Mouse (Mus musculus) neural tube, embryonic 15.5 days (tissue): ENCODE data around the gene Gm3676. TPM values are rescaled to one million over a fixed set of nuclear protein-coding genes. Genes with fewer than 3 reads are reported as not detected.
"Not testable (repeated sequence)": the region's sequence is repeated elsewhere in the genome, so short reads cannot be mapped to it uniquely, and the experiment has no call there.

Experiments used
- ATAC-seq: fragments of 200-750 bp; cut with Nextera tagmentation; 2 replicates; pipeline ENCODE4 v1.8.0; 2017; ENCODE audit warnings: mild to moderate bottlenecking, moderate TSS enrichment, moderate library complexity; ENCODE audit not compliant: low FRiP score
- H3K27ac ChIP-seq: fragments of 300-500 bp; sonication (generic); replicated peaks from 2 replicates; pipeline ENCODE4 v1.5.1; 2015; ENCODE audit warnings: mild to moderate bottlenecking, inconsistent platforms
- H3K27me3 ChIP-seq: fragments of 300-500 bp; sonication (generic); replicated peaks from 2 replicates; pipeline ENCODE4 v1.6.1; 2015; ENCODE audit warnings: inconsistent platforms
- H3K36me3 ChIP-seq: fragments of 300-500 bp; sonication (generic); 2 replicates; pipeline ENCODE4 v1.6.1; 2015; ENCODE audit warnings: inconsistent platforms
- H3K4me1 ChIP-seq: fragments of 300-500 bp; sonication (generic); 2 replicates; pipeline ENCODE4 v1.6.1; 2015; ENCODE audit warnings: inconsistent platforms
- H3K4me2 ChIP-seq: fragments of 300-500 bp; sonication (generic); 2 replicates; pipeline ENCODE4 v1.6.1; 2015; ENCODE audit warnings: inconsistent platforms, mild to moderate bottlenecking, moderate library complexity
- H3K4me3 ChIP-seq: fragments of 300-500 bp; sonication (generic); replicated peaks from 2 replicates; pipeline ENCODE4 v1.5.1; 2015; ENCODE audit warnings: mild to moderate bottlenecking, inconsistent platforms
- H3K9ac ChIP-seq: fragments of 300-500 bp; sonication (generic); replicated peaks from 2 replicates; pipeline ENCODE4 v1.6.1; 2015; ENCODE audit warnings: mild to moderate bottlenecking, inconsistent platforms
- H3K9me3 ChIP-seq: fragments of 300-500 bp; sonication (generic); replicated peaks from 2 replicates; pipeline ENCODE4 v1.6.1; 2016; ENCODE audit warnings: inconsistent platforms
- WGBS: fragments of 180-500 bp; shearing (Covaris S2); methylation state at CpG from one replicate; pipeline ENCODE4 v1.1.7; 2015; ENCODE audit warnings: mixed read lengths; 5-methylcytosine and 5-hydroxymethylcytosine counted together
- polyA plus RNA-seq: library from polyadenylated mRNA; unstranded; fragments of >200 nt; fragmentation: Nextera tagmentation; extraction: Ambion mirVana; gene quantifications from 2 replicates; pipeline ENCODE4 v1.2.1, GENCODE M21; 2015

The Gm3676 gene
- not detected in 2 replicates for polyA plus RNA-seq

- H3K4me2 ChIP-seq, H3K9me3 ChIP-seq, H3K36me3 ChIP-seq, H3K27me3 ChIP-seq, H3K27ac ChIP-seq, ATAC-seq, H3K4me1 ChIP-seq, H3K4me3 ChIP-seq, H3K9ac ChIP-seq: not testable (repeated sequence)
- WGBS = no CpG with 5 or more reads among the region's 1 CpGs
Observed at GRCm38 (mm10) chr14:41646387-41646786, at the start of gene Gm3676. TSS of gene Gm3676 (minus strand) at chr14:41646487.

DNA sequence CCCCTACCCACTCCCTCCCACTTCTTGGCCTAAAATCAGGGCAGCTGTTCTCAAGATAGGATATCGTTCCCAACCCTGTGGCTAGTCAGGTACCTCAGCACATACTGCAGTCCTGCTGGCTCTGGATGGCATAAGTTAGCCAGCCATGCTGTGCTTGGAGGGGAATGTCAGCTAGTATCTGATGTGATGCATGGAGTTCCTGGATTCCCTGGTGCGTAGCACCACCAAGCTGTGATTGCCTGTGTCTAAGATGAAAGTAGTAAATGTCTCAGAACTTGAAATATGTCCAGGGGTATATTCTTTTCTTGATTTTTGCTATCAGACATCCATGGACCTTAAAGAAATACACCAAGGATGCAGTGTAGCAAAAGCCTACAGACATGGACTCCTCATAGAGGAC is 1.9 kb upstream of the Gm3676 start:
- H3K4me2 ChIP-seq, H3K27ac ChIP-seq, H3K27me3 ChIP-seq, ATAC-seq, H3K9ac ChIP-seq, H3K4me3 ChIP-seq, H3K9me3 ChIP-seq, H3K36me3 ChIP-seq, H3K4me1 ChIP-seq: not testable (repeated sequence)
- 87% methylated on average over 2 of the region's 2 CpGs for whole genome bisulfite sequencing

DNA sequence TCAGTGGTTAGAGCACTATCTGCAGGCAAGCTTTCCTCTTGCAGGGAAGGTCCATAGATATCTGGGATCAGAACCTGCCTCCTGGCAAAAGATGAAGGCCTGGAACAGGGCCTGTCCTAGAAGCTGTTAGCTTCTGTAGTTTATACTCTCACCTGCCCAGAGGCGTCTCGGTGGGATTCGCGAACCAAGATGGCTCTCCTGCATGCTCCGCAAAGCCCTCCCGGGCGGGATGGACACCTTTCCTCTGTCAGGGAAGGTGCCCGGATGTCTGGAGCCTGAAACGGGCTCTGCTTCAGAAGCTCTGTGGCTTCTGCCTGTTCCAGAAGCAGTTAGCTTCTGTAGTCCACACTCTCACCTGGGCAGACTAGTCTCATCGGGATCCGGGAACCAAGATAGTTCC is 16.1 kb downstream of the Gm3676 start:
- not testable (repeated sequence) for H3K9me3 ChIP-seq, H3K4me3 ChIP-seq, H3K4me1 ChIP-seq, H3K4me2 ChIP-seq, ATAC-seq, H3K27ac ChIP-seq, H3K36me3 ChIP-seq, H3K9ac ChIP-seq, H3K27me3 ChIP-seq
- 96% methylated on average over 9 of the region's 11 CpGs for WGBS

- not testable (repeated sequence) for H3K36me3 ChIP-seq, H3K9ac ChIP-seq, H3K4me1 ChIP-seq, H3K4me2 ChIP-seq, H3K9me3 ChIP-seq, H3K27me3 ChIP-seq, H3K27ac ChIP-seq, H3K4me3 ChIP-seq, ATAC-seq
- WGBS = 94% methylated on average over 1 of the region's 2 CpGs
Observed at GRCm38 (mm10) chr14:41624512-41624911, 21.8 kb downstream of the Gm3676 start, which contains the start of gene Gm3072. TSS of gene Gm3072 (minus strand) at chr14:41624612.

DNA sequence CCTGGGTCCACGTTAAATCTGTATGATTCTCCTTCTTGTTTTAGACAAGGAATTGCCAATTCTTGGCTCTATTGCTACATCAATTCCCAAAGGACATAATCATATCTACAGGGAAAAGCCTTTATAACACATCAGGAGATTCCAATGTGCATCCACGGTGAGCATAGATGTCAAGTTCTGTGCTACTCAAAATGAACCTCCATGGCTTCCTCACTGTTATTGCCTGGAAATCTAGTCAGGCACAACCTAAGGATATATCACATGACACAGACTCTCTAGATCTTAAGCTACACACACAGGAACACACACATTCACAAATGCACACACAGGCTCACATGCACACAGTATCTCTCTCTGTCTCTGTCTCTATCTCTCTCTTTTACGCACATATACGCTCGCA is 23.8 kb downstream of the Gm3676 start:
- not testable (repeated sequence) for H3K27me3 ChIP-seq, H3K36me3 ChIP-seq, H3K4me2 ChIP-seq, H3K9ac ChIP-seq, H3K4me1 ChIP-seq, ATAC-seq, H3K27ac ChIP-seq, H3K9me3 ChIP-seq, H3K4me3 ChIP-seq
- WGBS = 95% methylated on average over 4 of the region's 5 CpGs

DNA sequence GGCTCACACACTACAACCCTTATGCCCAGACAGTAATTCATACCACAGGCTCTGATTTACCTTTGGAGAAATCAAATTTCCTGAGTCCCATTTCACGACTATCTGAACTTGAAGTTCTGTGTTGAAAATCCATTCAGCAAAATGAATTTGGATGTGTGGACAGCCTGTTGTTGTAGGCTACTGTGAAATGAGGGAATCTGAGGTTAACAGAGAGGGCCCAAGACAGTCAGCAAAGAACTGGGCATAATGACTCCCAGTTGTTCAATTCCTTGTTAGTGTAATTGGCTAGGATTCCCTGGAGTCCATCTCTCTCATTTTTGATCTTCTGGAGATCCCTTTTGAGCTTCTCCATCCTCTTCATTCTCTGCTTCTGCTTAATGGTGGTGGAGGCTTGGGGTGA is 35.6 kb downstream of the Gm3676 start:
- H3K4me3 ChIP-seq, H3K27me3 ChIP-seq, ATAC-seq, H3K4me2 ChIP-seq, H3K36me3 ChIP-seq, H3K4me1 ChIP-seq, H3K9me3 ChIP-seq, H3K9ac ChIP-seq, H3K27ac ChIP-seq: not testable (repeated sequence)
- WGBS = 84% methylated on average over 1 of the region's 1 CpGs

DNA sequence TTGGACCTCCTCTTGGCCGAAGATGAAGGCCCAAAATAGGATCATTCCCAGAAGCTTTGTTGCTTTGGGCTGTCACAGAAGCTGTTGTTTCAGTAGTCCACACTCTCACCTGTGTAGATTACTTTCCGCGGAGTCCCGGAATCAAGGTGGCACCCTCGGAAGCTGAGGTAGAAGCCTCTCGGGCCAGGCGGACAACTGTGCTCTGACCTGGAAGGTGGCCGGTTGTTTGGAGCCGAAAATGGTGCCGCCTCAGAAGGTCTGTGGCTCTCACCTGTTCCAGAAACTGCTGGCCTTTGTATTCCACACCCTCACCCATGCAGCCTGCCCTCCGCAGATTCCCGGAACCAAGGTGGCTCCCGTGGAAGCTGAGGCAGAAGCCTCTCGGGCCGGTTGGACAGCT is 45.4 kb downstream of the Gm3676 start:
- H3K4me2 ChIP-seq, H3K9me3 ChIP-seq, H3K9ac ChIP-seq, H3K36me3 ChIP-seq, H3K4me1 ChIP-seq, H3K27ac ChIP-seq, ATAC-seq, H3K4me3 ChIP-seq, H3K27me3 ChIP-seq: not testable (repeated sequence)
- 96% methylated on average over 15 of the region's 15 CpGs for WGBS

Other genes with a start within 250 kb of the Gm3676 start
- gene Gm6482, start 238.2 kb downstream of the Gm3676 start, polyA plus RNA-seq = not detected in 2 replicates
- gene Gm7954, start 193.0 kb downstream of the Gm3676 start, polyA plus RNA-seq = not detected in 2 replicates
- gene Gm3486, start 157.0 kb downstream of the Gm3676 start, polyA plus RNA-seq = 0.18 TPM in 1 of 2 replicates, not detected in the other
- gene Gm7970, start 90.9 kb downstream of the Gm3676 start, polyA plus RNA-seq = not detected in 2 replicates
- gene 1700049E17Rik2, start 73.3 kb downstream of the Gm3676 start, polyA plus RNA-seq = not detected in 2 replicates
- gene Gm3072, start 21.9 kb downstream of the Gm3676 start, polyA plus RNA-seq = not detected in 2 replicates
- not detected in 2 replicates for gene Gm8068, start 55.4 kb upstream of the Gm3676 start, polyA plus RNA-seq
- gene Gm7929, start 104.1 kb upstream of the Gm3676 start, polyA plus RNA-seq = not detected in 2 replicates
- not detected in 2 replicates for gene Gm47189, start 126.0 kb upstream of the Gm3676 start, polyA plus RNA-seq